Mouse (Mus musculus): Measurements from ENCODE around the gene Rhd. TPM values are rescaled to one million over a fixed set of nuclear protein-coding genes. Genes with fewer than 3 reads are reported as not detected.
A peak's percentile ranks its signal among the peaks of the same experiment; 100 is the strongest.

The Rhd gene
- total and polyA plus RNA-seq, 3 experiments, result 0.79 to 1.3 (median 1.1) TPM

DNA sequence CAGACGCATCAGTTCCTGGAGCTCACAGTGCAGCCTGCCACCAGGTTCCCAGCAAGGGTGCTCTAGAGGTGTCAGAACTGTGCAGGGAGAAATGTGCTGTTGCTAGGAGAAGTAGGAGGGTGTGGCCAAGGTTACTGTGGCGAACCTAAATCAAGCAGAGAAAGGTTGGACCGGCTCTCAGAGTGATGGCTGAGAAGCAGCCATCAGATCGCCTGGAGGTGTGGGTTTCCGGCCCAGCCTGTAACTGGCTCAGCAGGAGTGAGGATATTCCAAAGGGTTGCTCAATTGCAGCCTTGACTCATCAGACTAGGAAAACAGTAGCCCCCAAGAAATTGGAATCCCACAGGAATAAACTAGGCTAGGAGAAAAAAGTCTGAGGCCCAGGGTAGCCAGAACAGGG is 7.8 kb upstream of the Rhd start:
- no peak overlapping the region for H3K27ac ChIP-seq (ENCODE audit: insufficient read depth, low read depth)
- DNase-seq (ENCODE audit: extremely low read depth), result no peak
- TF ChIP-seq CHD1 (IDR thresholded peaks at IDR 0.05; ENCODE audit: low read depth, low read length) (no peak), MXI1 (IDR thresholded peaks at IDR 0.05; ENCODE audit: low read depth, low read length) (no peak), ZMIZ1 (IDR thresholded peaks at IDR 0.05; ENCODE audit: low read depth, low read length) (no peak), POLR2A (IDR thresholded peaks at IDR 0.05; ENCODE audit: low read depth, low read length) (no peak), MAZ (IDR thresholded peaks at IDR 0.05; ENCODE audit: low read depth, low read length) (no peak), USF1 (IDR thresholded peaks at IDR 0.05; ENCODE audit: low read depth, low read length) (no peak), GABPA (IDR thresholded peaks at IDR 0.05; ENCODE audit: insufficient replicate concordance, low read depth, low read length) (no peak), EP300 (IDR thresholded peaks at IDR 0.05; ENCODE audit: low read length) (no peak), E2F4 (IDR thresholded peaks at IDR 0.05; ENCODE audit: insufficient replicate concordance, low read depth, low read length) (no peak), CTCF (conservative IDR thresholded peaks at IDR 0.05 in 1 of 2, IDR thresholded peaks at IDR 0.05 in 1 of 2; ENCODE audit: low read depth in 2 of 2, low read length in 2 of 2) (no peak), UBTF (IDR thresholded peaks at IDR 0.05; ENCODE audit: low read depth, low read length) (no peak), IRF4 (IDR thresholded peaks at IDR 0.05; ENCODE audit: low read depth, low read length) (no peak)

GRCm38 (mm10) chr4:134858494-134858893 is 5.8 kb upstream of the Rhd start:
- H3K4me3 ChIP-seq (replicated peaks in 1 of 3; ENCODE audit: low read depth in 2 of 3, low read length in 2 of 3, poor library complexity in 1 of 3), result no peak overlapping the region
- H3K9ac ChIP-seq (ENCODE audit: insufficient read depth, low read depth), result no peak overlapping the region
- dilution Hi-C loops (cut with MboI; ENCODE audit: extremely low pct_ligation_motif_present, extremely low pct_unique_long_range_greater_than_20kb, low sequenced_read_pairs), result no loop called here
- H3K9me3 ChIP-seq (replicated peaks; ENCODE audit: low read length), result no peaks in the 10 kb centered on the region
- in situ Hi-C loops (cut with MboI; ENCODE audit: low pct_ligation_motif_present, low pct_unique_long_range_greater_than_20kb, low sequenced_read_pairs), result no loop called here
- no peak for TF ChIP-seq CHD2 (IDR thresholded peaks at IDR 0.05; ENCODE audit: low read length)
- TF ChIP-seq JUN (IDR thresholded peaks at IDR 0.05; ENCODE audit: insufficient read depth, low read depth, low read length), result no peak
- no peak for TF ChIP-seq MAZ (IDR thresholded peaks at IDR 0.05; ENCODE audit: low read depth, low read length)
- TF ChIP-seq ZNF384 (IDR thresholded peaks at IDR 0.05; ENCODE audit: low read depth, low read length), result peak; percentile 38; the same call in 1 of the 2 replicates
- H3K27ac ChIP-seq (ENCODE audit: insufficient read depth, low read depth), result no peak overlapping the region
- H3K4me2 ChIP-seq (ENCODE audit: insufficient read depth, low read depth, poor library complexity, severe bottlenecking), result no peak overlapping the region
- H3K27me3 ChIP-seq (replicated peaks), result peaks cover 32% of the 10 kb centered on the region
- DNase-seq (ENCODE audit: extremely low read depth), result no peak
- H3K4me1 ChIP-seq (ENCODE audit: control insufficient read depth in 1 of 2, insufficient read depth in 2 of 2), result peaks cover 0 to 7% of the 10 kb centered on the region in 2 experiments; a peak in 2 of 4 replicates
- no peaks in the 10 kb centered on the region for H3K36me3 ChIP-seq (replicated peaks in 1 of 2; ENCODE audit: control insufficient read depth in 1 of 2, insufficient read depth in 1 of 2, low read length in 1 of 2)
- no peaks in the 10 kb centered on the region for H3K79me2 ChIP-seq (replicated peaks; ENCODE audit: control insufficient read depth, extremely low read depth, insufficient read depth, poor library complexity, severe bottlenecking)

More for the DNA sequence above, 7.8 kb upstream of the Rhd start:
- peaks cover 4 to 14% of the 10 kb centered on the region in 2 experiments; a peak in 2 of 4 replicates for H3K4me1 ChIP-seq (ENCODE audit: control insufficient read depth in 1 of 2, insufficient read depth in 2 of 2)
- H3K4me2 ChIP-seq (ENCODE audit: insufficient read depth, low read depth, poor library complexity, severe bottlenecking), result no peak overlapping the region
- H3K9me3 ChIP-seq (replicated peaks; ENCODE audit: low read length), result no peaks in the 10 kb centered on the region
- in situ Hi-C loops (cut with MboI; ENCODE audit: low pct_ligation_motif_present, low pct_unique_long_range_greater_than_20kb, low sequenced_read_pairs) (no loop called here), dilution Hi-C loops (cut with MboI; ENCODE audit: extremely low pct_ligation_motif_present, extremely low pct_unique_long_range_greater_than_20kb, low sequenced_read_pairs) (no loop called here)
- no peaks in the 10 kb centered on the region for H3K36me3 ChIP-seq (replicated peaks in 1 of 2; ENCODE audit: control insufficient read depth in 1 of 2, insufficient read depth in 1 of 2, low read length in 1 of 2)
- H3K79me2 ChIP-seq (replicated peaks; ENCODE audit: control insufficient read depth, extremely low read depth, insufficient read depth, poor library complexity, severe bottlenecking), result no peaks in the 10 kb centered on the region; the same call in 1 of the 2 replicates
- H3K4me3 ChIP-seq (replicated peaks in 1 of 3; ENCODE audit: low read depth in 2 of 3, low read length in 2 of 3, poor library complexity in 1 of 3), result no peak overlapping the region
- H3K9ac ChIP-seq (ENCODE audit: insufficient read depth, low read depth), result no peak overlapping the region
- peaks cover 26% of the 10 kb centered on the region for H3K27me3 ChIP-seq (replicated peaks)

All from CH12.LX (cell line).